Mouse (Mus musculus): ENCODE results near the gene Crtc3.

Gene Crtc3

DNA sequence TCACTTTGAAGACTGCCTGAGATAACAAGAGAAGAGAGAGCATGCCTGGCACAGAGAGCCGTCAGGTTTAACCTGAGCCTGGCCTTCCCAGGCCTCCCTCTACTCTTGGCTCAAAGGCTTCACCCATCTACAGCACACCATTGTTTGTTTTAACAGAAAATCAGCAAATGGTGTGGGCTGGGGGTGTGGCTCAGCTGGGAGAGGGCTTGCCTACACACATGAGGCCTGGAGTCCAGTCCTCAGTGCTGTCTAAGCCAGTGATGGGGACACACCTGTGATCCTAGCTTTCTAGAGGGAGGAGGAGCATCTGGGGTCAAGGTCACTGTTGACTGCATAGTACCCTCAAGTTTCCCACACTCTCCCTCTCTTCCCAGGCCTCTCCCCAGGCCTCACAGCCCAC lies 6.0 kb downstream of the Crtc3 start:
- no peak for DNase-seq

DNA sequence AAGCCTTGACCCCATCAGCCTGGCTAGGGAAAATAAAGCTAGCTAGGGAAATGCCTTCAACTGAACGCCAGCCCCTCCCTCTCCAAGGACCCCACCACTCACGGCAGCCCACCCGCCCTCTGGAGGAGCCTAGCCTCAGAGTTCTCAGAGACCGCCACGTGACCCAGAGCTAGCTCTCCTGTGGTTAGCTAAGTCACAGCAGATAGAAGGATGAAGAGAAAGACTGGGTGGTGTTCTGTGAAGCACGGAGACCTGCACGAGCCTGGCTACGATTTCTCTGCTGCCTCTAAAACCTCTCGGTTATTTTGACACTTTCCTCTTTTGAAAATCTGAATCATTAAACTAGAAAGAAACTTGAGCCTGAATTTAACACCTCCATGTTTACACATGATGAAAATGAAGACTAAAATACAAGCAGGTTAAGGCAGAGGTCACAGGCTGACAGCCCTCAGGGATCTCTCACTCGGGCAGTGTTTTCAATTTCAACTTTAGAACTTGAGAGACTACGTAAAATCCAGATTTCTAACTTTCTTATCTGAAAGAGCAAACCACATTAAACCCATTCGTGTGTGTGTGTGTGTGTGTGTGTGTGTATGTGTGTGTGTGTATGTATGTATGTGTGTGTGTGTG lies 8.3 kb downstream of the Crtc3 start:
- no peak for DNase-seq

- DNase-seq, result no peak
These were observed 16.4 kb downstream of the Crtc3 start for GRCm38 (mm10) chr7:80672323-80672722.

- DNase-seq, result no peak
These were observed 17.8 kb downstream of the Crtc3 start for GRCm38 (mm10) chr7:80670889-80671288.

- peak; percentile 60 to 66 for DNase-seq
These were observed 21.5 kb downstream of the Crtc3 start for GRCm38 (mm10) chr7:80667190-80667589.

GRCm38 (mm10) chr7:80666198-80666915 lies 22.3 kb downstream of the Crtc3 start:
- peak; percentile 25 to 42 for DNase-seq

DNA sequence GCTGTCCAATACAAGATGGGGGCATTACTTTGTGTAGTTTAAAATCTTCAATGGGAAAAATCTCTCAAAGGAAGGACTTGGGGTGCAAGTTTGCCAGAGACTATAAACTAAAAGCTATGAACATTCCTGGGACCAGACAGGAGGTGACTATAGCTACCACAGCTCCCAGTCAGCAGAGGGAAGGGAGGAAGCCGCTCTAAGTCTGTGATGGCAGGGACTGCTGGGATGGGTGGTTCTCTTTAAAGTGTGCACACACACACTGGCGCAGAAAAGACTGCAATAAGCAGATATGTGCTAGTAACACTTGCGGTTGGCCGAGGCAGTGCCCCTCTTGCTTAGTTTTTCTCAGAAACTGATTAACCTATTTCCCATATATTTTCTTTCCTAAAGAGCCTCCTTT lies 27.6 kb downstream of the Crtc3 start:
- DNase-seq, result no peak

DNA sequence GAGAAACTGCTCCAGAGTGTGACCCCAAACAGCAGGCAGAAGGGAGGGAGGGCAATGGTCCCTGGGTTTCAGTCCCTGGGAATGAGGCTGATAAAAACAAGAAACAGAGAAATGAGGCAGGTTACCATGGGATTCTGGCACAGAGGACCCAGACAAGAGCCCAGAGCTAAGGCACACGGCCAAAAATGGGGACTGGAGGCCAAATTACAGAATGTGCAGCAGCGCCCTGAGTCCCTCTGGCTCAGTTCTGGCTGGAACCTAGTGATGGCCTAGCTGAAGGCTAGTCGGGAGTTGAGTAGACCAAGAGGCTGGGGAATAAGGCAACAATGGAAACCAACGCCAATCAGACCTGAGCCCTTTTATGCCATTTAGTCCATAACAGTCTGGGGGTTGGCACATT lies 28.1 kb downstream of the Crtc3 start:
- DNase-seq, result peak; percentile 44 to 49

GRCm38 (mm10) chr7:80657896-80658295 lies 30.8 kb downstream of the Crtc3 start:
- peak in 1 of 2 experiments; percentile 36 for DNase-seq

GRCm38 (mm10) chr7:80655350-80656013 lies 33.2 kb downstream of the Crtc3 start:
- peak in 1 of 2 experiments; percentile 29 for DNase-seq

- DNase-seq, result no peak
These were observed 33.8 kb downstream of the Crtc3 start for GRCm38 (mm10) chr7:80654926-80655325.

DNA sequence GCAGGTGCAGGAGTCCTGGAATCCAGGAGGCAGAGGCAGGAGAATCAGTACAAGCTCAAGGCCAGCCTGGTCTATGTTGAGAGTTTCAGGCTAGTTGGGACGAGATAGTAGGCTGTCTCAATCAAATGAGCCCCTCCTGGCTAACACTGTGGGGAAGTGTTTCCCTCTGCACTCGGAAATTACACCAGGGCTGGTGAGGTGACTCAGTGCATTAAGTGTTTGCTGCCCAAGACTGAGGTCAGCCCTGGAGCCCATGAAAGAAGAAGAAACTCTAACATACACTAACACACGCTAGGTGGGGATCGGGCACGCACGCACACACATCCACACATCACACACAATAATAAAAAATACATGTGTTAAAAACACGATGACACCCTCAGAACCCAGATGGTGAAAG lies 34.3 kb downstream of the Crtc3 start:
- no peak for DNase-seq

DNA sequence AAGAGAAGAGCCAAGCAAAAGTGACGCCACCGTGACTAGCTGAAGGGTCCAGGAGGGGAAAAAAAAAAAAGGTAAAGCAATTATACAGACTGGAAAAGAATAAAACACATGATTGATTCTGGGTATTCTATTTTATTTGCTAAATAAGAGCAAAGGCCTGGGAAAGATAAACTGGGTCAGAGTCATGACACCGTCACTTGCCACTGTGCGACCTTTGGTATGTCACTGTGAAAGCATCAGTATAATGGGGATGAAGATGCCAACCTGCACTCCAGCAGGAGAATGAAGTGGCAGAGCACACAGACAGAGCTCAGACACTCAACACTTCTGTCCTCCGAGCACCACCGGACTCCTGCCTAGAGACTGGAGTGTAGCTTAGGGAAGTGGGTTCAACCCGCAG lies 34.7 kb downstream of the Crtc3 start:
- no peak for DNase-seq

- no peak for DNase-seq
These were observed 35.6 kb downstream of the Crtc3 start for GRCm38 (mm10) chr7:80653077-80653476.

GRCm38 (mm10) chr7:80652289-80652688 lies 36.4 kb downstream of the Crtc3 start:
- no peak for DNase-seq

DNA sequence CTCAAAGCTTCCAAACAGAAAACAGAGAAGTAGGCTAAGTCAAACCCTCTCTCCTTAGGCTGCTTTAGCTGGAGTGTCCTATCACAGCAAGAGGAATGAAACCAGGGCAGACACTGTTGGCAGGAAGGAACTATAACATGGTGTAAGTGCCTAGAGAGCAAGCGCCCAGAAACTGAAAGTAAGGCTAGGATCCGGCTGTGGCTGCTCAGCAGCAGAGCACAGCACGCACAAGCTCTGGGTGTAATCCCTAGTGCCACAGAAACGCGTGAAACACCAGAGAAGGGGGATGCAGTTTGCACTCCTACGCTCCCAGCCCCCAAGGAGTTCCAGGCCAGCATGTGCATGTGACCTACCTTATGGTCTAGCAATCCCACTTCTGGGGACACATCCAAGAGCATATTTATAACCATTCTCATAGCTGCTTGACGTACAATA lies 41.2 kb downstream of the Crtc3 start:
- peak; percentile 43 to 45 for DNase-seq

GRCm38 (mm10) chr7:80646093-80647025 lies 42.3 kb downstream of the Crtc3 start:
- DNase-seq, result no peak

GRCm38 (mm10) chr7:80642976-80643666 lies 45.6 kb downstream of the Crtc3 start:
- DNase-seq, result no peak

DNA sequence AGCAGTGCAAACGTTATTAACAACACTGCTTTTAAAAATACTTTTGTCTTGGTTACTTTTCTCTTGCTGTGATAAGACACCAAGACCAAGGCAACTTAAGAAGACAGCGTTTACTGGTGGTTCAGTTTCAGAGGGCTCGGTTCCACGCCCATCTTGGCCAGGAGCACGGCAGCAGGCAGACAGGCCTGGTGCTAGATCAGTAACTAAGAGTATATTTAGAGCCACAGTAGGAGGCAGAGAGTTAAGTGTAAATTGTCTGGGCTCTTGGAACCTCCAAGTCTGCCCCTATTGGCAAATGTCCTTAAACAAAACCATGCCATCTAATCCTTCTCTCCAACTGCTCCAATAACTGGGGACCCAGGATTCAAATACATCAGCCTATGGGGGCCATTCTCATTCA lies 46.1 kb downstream of the Crtc3 start:
- DNase-seq, result no peak

DNA sequence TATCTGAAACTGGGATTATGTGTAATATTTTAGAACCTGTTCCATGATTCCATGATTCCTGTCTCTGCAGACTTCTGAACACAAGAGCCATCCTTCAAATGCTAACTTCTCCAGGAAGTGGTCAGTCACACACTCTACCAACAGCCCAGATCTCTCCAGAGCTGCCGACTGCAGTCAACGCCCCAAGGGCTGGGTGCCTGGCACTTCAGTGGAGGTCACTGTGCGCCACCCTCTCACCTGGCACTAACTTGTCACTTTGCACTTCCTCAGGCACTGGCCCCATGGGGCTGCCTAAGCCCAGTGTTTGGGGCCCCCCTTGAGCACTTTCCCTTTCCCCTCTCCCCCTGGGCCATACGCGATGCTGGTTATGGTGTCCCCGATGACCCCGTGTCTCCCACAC lies 46.8 kb downstream of the Crtc3 start:
- DNase-seq, result peak in 1 of 2 experiments; percentile 35

DNA sequence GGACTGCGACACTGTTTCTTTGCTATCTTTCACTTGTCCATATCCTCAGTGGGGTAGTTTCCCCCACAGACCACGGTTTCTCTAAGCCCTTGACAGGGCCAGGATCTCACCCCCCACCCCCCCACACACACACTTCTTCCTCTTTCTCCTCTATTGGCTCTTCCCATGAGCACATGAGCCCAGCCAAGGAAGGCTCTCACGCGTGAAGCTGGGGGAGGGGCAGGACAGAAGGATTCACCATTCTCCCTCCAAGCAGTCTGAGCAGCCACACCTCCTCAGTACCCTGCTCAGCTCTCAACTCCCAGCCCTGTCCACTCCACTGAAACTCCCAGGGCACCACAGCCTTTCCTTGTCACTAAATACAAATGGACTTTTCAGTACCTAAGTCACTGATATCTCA lies 47.2 kb downstream of the Crtc3 start:
- peak; percentile 56 to 78 for DNase-seq

DNA sequence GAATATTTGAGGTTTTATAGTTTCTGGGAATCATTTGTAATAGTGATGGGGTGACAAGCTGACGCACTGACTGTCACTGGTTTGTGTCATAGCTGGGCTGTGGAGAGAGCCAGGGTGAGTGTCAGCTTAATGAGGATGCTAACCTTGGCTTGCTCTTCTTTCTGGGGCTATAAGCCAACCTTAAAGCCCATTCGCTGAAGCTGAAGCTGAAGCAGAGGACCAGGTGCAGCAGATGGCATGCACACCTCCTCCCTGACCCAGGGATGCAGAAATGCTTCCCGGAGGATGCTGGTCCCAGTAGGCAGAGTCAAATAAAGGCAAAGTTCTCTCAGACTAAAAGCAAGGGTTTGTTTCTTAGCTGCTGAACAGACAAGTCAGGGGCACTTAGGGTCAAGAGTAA lies 48.7 kb downstream of the Crtc3 start:
- no peak for DNase-seq
